Mouse (Mus musculus): ENCODE results near the gene Hemgn.

Hemgn gene

GRCm38 (mm10) chr4:46411489-46411888 is 1.8 kb downstream of the Hemgn start:
- no peak for DNase-seq

GRCm38 (mm10) chr4:46410677-46411076 is 2.6 kb downstream of the Hemgn start:
- DNase-seq: no peak

GRCm38 (mm10) chr4:46406966-46407703 is 6.2 kb downstream of the Hemgn start:
- DNase-seq: no peak

GRCm38 (mm10) chr4:46404042-46404795 is 9.1 kb downstream of the Hemgn start:
- DNase-seq: no peak

- DNase-seq: no peak
Measured at GRCm38 (mm10) chr4:46398839-46399238, 14.5 kb downstream of the Hemgn start.

GRCm38 (mm10) chr4:46395736-46396135 is 17.6 kb downstream of the Hemgn start:
- DNase-seq: no peak

GRCm38 (mm10) chr4:46394388-46394787 is 18.9 kb downstream of the Hemgn start:
- DNase-seq: no peak

- DNase-seq: peak; percentile 74
Measured at GRCm38 (mm10) chr4:46390390-46390970, 22.8 kb downstream of the Hemgn start.

GRCm38 (mm10) chr4:46389612-46390341 is 23.5 kb downstream of the Hemgn start:
- DNase-seq: no peak

GRCm38 (mm10) chr4:46389013-46389611 is 24.2 kb downstream of the Hemgn start, which contains the start of gene Trmo:
Gene Trmo (minus strand): TSS chr4:46389437.
- peak; percentile 93 for DNase-seq

GRCm38 (mm10) chr4:46388556-46388955 is 24.8 kb downstream of the Hemgn start:
- no peak for DNase-seq

- DNase-seq: peak; percentile 82
Measured at GRCm38 (mm10) chr4:46374869-46375368, 38.4 kb downstream of the Hemgn start.

GRCm38 (mm10) chr4:46374455-46374854 is 38.9 kb downstream of the Hemgn start:
- peak; percentile 26 for DNase-seq

GRCm38 (mm10) chr4:46371030-46371429 is 42.3 kb downstream of the Hemgn start:
- DNase-seq: peak; percentile 20

GRCm38 (mm10) chr4:46370406-46370805 is 42.9 kb downstream of the Hemgn start:
- DNase-seq: no peak

GRCm38 (mm10) chr4:46369070-46369469 is 44.2 kb downstream of the Hemgn start:
- DNase-seq: no peak

GRCm38 (mm10) chr4:46367487-46367959 is 45.8 kb downstream of the Hemgn start:
- DNase-seq: no peak

GRCm38 (mm10) chr4:46364360-46364759 is 48.9 kb downstream of the Hemgn start:
- DNase-seq: no peak

- DNase-seq: no peak
Measured at GRCm38 (mm10) chr4:46361258-46361657, 52.0 kb downstream of the Hemgn start.

- no peak for DNase-seq
Measured at GRCm38 (mm10) chr4:46359539-46360253, 53.6 kb downstream of the Hemgn start.

GRCm38 (mm10) chr4:46356351-46357133 is 56.8 kb downstream of the Hemgn start:
- peak; percentile 41 for DNase-seq

All from cerebellum, adult 8-10 months (tissue).